Mouse (Mus musculus): ENCODE results near the gene Zcchc24. TPM values are rescaled to one million over a fixed set of nuclear protein-coding genes. Genes with fewer than 3 reads are reported as not detected.
A peak's percentile ranks its signal among the peaks of the same experiment; 100 is the strongest.

The Zcchc24 gene
- polyA plus RNA-seq, 1 experiment from 2014 or later: 38.0 TPM

DNA sequence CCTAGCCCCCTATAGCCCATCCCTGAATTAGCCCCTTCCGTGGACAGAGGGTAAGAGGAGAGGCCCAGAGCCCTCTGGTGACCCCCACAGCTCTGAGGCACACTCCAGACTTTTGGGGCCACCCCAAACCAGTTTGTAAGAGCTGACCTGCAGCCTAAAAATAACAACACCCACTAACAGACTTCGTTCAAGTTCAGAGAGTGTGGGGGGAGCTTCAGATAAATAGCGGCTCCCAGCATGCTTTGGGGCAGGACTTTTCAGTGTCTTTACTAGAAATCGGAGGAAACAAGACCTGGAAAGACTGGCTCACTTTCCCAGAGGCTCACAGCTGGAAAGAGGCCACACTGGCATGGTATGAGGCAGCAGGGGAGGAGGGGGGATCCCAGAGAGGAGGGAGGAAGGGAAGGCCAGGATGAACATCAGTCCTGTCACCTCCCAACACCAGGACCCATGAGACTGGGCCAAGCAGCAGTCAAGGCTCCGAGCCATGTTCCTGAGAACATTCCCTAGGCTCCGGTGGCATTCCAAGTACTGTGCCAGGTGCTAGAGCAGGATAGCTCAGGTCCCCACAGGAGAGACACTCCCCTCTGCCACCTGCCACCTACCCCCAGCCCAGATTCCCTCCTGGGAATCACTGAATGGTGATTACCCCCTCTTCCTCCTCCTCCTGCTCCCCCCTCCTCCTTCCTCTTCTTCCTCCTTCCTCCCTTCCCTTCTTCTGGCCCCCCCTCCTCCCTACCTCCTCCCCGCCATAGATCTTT, 20.7 kb downstream of the Zcchc24 start:
- Histone ChIP-seq H3K36me3 (ENCODE audit: inconsistent target) (peaks cover 35% of the 10 kb centered on the region; the same call in 1 of the 2 replicates), H3K27ac (peak overlapping the region; percentile 54), H3K79me2 (ENCODE audit: inconsistent target) (no peaks in the 10 kb centered on the region), H3K4me3 (ENCODE audit: inconsistent target) (no peak overlapping the region)
- WGBS (ENCODE audit: missing documents): 83% methylated on average over 6 of the region's 7 CpGs

DNA sequence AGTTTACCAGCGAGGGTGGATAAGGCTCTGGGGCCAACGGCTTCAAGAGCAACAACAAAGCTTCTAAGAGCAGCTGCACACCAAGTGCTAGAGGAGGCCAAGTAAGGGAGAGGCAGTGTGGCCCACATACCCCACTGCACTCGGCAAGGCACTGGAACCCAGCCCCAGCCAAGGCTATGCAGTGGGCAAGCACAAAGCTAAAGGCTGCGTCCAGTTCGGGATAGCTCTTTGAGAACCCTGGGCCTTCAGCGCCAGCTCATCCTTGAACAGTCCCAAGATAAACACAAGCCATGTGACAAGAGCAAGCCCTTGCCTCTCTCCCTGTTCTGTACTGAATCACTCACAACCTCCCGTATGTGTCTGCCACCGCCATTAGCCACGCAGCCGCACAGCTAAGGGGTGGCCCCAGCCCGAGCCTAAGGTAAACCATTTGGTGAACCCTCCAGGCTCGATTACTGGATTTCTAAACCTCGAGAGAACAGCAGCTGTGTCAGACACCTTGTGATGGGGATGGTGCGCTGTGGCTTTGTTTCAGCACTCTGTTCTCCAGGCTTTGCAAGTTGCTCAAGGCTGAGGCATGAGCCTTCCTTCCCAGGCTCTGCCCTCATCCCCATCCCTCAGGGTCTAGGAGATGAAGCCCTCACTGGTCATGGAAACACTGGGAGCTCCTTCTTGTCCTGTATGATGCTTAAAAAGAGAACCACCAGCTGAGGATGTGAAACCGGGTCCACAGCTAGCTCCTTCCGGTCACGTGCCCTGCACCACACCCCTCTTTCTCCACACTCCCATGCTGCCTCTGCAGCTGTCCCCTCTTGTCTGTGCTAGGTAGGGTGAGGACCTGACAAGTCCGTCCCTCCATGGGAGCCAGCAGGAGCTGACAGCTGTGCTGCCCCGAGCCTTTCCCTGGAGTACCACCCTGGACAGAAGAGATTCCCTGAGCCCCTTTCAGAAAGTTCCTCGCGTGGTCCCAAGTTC, 21.6 kb downstream of the Zcchc24 start:
- Histone ChIP-seq H3K79me2 (ENCODE audit: inconsistent target) (no peaks in the 10 kb centered on the region), H3K4me3 (ENCODE audit: inconsistent target) (no peak overlapping the region), H3K36me3 (ENCODE audit: inconsistent target) (peaks cover 31% of the 10 kb centered on the region; the same call in 1 of the 2 replicates), H3K27ac (peak overlapping the region; percentile 54)
- WGBS (ENCODE audit: missing documents): 70% methylated on average over 20 of the region's 21 CpGs

DNA sequence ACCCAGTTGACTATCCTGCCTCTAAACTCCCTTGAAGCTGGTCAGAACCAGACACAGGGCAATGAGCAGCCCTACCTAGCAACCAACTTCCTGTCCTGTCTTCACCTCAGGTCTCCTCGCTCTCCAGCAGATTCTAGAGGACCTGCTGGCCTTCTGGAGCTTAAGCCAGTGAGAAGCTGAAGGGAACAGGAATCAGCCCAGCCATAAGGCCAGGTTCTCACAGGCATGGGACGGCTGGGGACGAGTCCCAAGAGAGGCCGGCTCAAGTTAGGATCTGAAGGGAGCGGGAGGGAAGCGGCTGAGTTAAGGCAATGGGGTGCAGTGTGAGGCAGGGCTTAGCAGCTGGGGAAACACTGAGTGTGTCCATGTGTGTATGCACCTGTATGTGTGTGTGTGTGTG, 22.5 kb downstream of the Zcchc24 start:
- H3K4me3 ChIP-seq (ENCODE audit: inconsistent target): no peak overlapping the region
- no peaks in the 10 kb centered on the region for H3K79me2 ChIP-seq (ENCODE audit: inconsistent target)
- WGBS (ENCODE audit: missing documents): 96% methylated on average over 6 of the region's 6 CpGs
- peaks cover 23% of the 10 kb centered on the region; the same call in 1 of the 2 replicates for H3K36me3 ChIP-seq (ENCODE audit: inconsistent target)
- peak overlapping the region; percentile 54 for H3K27ac ChIP-seq

DNA sequence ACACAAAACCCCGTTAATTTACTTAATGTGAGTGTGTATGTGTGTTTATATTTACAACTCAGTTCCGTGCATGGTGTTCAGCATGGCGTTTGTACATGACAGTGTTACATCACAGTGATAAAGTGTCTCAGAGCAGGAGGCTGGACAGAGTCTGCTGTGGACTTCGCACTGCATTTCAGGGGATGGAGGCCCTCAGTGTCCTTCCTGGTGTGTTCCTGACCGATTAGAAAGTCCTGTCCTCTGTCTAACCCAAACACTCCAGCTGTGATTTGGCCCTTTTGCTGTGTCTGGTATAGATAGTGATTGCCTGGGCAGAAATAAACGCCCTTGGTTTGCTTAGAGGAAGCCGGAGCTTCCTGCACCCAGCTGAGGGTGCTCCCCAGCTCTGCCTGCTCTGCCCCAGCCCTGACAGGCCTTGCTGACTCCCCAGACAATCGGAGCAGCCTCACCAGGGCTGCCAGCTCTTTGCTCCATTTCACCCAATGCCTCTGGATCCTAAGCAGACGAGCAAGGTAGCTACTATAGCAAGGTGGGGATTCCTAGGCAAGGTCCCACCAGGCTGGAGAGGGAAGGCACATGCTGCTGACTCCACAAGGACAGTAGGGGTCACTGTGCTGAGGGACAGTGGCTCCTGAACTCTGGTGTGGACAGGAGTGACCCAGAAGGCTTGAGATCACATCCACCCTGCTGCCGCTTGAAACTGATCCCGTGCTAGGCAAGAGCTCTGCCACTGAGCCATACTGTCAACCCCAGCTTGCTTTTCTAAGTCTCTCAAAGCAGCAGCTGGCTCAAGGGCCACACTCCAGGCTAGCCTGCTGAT, 23.3 kb downstream of the Zcchc24 start:
- H3K36me3 ChIP-seq (ENCODE audit: inconsistent target): peaks cover 20% of the 10 kb centered on the region; the same call in 1 of the 2 replicates
- 39% methylated on average over 11 of the region's 11 CpGs for WGBS (ENCODE audit: missing documents)
- no peak overlapping the region for H3K4me3 ChIP-seq (ENCODE audit: inconsistent target)
- H3K27ac ChIP-seq: peak overlapping the region; percentile 54
- no peaks in the 10 kb centered on the region for H3K79me2 ChIP-seq (ENCODE audit: inconsistent target)

DNA sequence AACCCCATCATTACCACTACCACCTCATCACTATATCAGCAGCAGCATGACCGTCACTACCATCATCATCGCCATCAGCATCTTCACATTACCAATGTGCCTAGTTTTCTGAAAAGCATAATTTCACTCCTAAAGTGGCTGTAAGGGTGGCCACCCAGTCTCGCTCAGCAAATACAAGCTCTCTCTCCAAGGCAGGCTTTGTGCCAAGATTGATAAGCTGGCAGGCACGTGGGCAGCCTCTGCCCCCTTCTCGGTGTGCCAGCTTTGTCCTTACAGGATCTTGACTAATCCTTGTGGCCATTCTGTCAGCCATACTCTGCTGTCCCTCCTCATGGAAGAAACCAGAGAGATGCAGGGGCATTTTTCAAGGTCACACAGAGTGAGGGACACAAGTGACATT, 25.9 kb downstream of the Zcchc24 start:
- Histone ChIP-seq H3K4me3 (ENCODE audit: inconsistent target) (no peak overlapping the region), H3K79me2 (ENCODE audit: inconsistent target) (no peaks in the 10 kb centered on the region), H3K27ac (no peak overlapping the region), H3K36me3 (ENCODE audit: inconsistent target) (peaks cover 11% of the 10 kb centered on the region; the same call in 1 of the 2 replicates)
- 94% methylated on average over 5 of the region's 5 CpGs for WGBS (ENCODE audit: missing documents)

DNA sequence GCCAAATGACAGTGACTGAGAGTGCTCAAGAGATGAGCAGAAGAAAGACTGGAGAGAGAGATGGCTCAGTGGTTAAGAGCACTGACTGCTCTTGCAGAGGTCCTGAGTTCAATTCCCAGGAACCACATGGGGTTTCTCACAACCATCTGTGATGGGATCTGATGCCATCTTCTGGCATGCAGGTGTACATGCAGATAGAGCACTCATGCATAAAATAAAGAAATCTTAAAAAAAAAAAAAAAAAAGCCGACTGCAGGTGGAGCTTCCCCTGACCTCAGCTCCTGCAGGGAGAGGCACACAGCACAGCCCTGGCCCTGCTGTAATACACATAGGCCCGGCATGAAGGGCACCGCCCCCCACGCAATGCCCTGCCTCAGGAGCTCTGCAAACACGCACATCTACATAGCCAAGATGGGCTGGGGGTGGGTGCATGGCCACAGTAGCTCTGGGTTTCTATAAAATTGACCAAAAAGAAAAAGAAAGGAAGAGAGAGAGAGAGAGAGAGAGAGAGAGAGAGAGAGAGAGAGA, 26.9 kb downstream of the Zcchc24 start:
- Histone ChIP-seq H3K79me2 (ENCODE audit: inconsistent target) (no peaks in the 10 kb centered on the region), H3K4me3 (ENCODE audit: inconsistent target) (no peak overlapping the region), H3K27ac (no peak overlapping the region), H3K36me3 (ENCODE audit: inconsistent target) (peaks cover 11% of the 10 kb centered on the region; the same call in 1 of the 2 replicates)
- WGBS (ENCODE audit: missing documents): 46% methylated on average over 4 of the region's 5 CpGs

DNA sequence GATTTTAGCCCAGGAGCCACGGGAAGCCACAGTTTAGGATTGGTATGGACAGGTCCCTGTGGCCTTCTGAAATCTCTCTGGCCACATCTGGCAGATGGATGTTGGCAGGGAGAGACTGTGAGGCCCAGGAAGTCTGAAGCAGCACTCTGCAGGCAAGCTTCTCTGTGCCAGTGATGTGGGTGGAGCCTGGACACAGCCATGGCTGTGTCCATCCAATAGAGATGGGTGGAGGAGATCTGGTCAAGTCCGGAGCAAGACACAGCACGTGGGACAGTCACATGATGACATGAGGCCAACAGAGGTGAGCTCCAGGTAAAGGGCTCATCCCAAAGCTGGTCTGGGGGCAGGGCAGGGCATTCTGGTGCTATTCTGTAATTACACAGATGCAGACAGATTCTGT, 27.6 kb downstream of the Zcchc24 start:
- Histone ChIP-seq H3K79me2 (ENCODE audit: inconsistent target) (no peaks in the 10 kb centered on the region), H3K36me3 (ENCODE audit: inconsistent target) (peaks cover 11% of the 10 kb centered on the region; the same call in 1 of the 2 replicates), H3K27ac (no peak overlapping the region), H3K4me3 (ENCODE audit: inconsistent target) (no peak overlapping the region)
- WGBS (ENCODE audit: missing documents): 89% methylated on average over 3 of the region's 3 CpGs

DNA sequence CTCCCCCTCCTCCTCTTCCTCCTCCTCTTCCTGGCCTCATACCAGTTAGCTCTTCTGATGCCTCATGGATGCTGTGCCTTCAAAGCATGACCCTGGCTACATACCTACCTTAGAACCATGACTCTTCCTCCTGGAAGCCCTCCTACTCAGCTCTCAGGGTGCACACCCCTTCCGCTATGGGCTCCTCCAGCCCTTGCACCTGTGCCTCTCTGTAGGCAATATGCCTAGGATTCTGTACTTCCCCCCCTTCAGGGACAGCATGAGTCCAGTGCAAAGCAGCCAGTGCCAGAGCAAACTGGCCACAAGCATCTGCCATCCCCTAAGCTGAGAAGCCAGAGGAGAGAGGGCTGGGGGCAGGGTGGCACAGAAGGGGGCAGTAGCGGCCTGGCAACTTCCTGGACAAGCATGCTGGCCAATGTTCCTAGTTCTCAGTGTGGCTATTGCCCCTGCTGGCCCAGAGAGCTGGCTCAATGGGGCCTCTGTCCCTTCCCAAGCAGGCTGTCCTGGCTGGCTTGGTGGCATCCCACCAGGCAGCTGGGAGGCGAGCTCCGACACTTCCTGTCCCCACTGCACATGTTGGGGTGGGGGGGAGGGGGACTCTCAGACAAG, 28.8 kb downstream of the Zcchc24 start:
- H3K79me2 ChIP-seq (ENCODE audit: inconsistent target): no peaks in the 10 kb centered on the region
- WGBS (ENCODE audit: missing documents): 92% methylated on average over 4 of the region's 4 CpGs
- peaks cover 11% of the 10 kb centered on the region; the same call in 1 of the 2 replicates for H3K36me3 ChIP-seq (ENCODE audit: inconsistent target)
- no peak overlapping the region for H3K4me3 ChIP-seq (ENCODE audit: inconsistent target)
- no peak overlapping the region for H3K27ac ChIP-seq

DNA sequence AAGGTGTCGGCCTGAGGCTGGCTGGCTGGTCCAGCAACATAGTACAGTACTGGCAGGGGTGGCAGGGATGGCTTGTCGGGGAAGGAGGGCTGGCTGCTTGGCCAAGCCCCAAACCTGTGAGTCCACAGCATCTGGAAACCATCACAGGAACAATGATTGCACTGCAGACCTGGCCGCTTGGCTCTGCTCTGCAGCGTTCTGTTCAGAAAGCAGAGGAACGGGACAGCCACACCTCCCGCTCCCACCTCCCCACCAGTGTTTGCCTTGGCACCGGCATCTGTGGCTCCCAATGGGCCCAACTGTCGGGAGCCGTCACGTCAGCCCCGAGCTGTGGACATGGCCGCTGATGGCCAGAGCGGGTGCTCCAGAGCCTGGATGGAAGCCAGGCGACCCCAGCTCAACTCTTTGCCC, 30.2 kb downstream of the Zcchc24 start:
- WGBS (ENCODE audit: missing documents): 94% methylated on average over 14 of the region's 14 CpGs
- H3K36me3 ChIP-seq (ENCODE audit: inconsistent target): 0 out of 2 replicates have a peak, but pooled peaks cover 4% of the 10 kb centered on the region
- H3K27ac ChIP-seq: no peak overlapping the region
- H3K79me2 ChIP-seq (ENCODE audit: inconsistent target): no peaks in the 10 kb centered on the region
- H3K4me3 ChIP-seq (ENCODE audit: inconsistent target): no peak overlapping the region

DNA sequence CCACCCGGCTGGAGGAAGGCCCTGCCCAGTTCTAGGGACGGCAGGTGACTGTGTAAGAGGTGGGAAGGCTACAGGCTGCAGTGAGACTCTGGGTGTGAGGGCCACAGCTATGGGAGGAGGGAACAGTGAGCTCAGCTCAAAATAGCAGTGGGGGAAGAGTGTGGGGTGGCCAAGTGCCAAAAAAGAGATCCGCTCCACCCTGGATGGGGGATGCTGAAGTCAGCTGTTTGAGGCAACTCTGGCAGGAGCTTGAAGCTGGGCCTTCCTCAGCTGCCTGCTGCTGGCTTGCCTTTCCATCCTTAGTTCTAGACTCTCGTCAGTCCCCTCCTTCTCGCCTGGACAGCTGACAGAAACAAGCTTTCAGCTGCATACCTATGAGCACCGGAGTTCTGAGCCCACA, 32.2 kb downstream of the Zcchc24 start:
- Histone ChIP-seq H3K27ac (peak overlapping the region; percentile 83), H3K36me3 (ENCODE audit: inconsistent target) (no peaks in the 10 kb centered on the region), H3K79me2 (ENCODE audit: inconsistent target) (no peaks in the 10 kb centered on the region), H3K4me3 (ENCODE audit: inconsistent target) (no peak overlapping the region)
- 25% methylated on average over 6 of the region's 6 CpGs for WGBS (ENCODE audit: missing documents)

DNA sequence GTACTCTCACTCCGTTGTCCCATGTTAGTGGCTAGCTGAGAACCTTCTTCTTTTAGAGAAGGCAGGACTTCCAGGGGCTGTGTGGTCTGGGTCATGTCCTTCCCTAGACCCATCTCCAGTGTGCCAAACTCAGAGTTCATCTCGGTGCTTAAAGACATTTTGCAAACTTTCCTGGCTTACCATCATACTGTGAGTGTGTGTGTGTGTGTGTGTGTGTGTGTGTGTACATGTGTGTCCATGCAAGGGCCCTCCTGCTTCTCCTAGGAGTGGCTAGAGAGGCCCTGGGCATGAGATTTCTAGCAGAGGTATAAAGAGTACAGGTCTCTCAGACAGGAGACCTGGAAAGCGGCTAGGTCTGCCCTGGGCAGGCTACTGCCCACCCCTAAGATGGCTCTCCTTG, 32.7 kb downstream of the Zcchc24 start:
- no peaks in the 10 kb centered on the region for H3K79me2 ChIP-seq (ENCODE audit: inconsistent target)
- 58% methylated on average over 3 of the region's 3 CpGs for WGBS (ENCODE audit: missing documents)
- peak overlapping the region; percentile 83 for H3K27ac ChIP-seq
- H3K4me3 ChIP-seq (ENCODE audit: inconsistent target): no peak overlapping the region
- no peaks in the 10 kb centered on the region for H3K36me3 ChIP-seq (ENCODE audit: inconsistent target)

DNA sequence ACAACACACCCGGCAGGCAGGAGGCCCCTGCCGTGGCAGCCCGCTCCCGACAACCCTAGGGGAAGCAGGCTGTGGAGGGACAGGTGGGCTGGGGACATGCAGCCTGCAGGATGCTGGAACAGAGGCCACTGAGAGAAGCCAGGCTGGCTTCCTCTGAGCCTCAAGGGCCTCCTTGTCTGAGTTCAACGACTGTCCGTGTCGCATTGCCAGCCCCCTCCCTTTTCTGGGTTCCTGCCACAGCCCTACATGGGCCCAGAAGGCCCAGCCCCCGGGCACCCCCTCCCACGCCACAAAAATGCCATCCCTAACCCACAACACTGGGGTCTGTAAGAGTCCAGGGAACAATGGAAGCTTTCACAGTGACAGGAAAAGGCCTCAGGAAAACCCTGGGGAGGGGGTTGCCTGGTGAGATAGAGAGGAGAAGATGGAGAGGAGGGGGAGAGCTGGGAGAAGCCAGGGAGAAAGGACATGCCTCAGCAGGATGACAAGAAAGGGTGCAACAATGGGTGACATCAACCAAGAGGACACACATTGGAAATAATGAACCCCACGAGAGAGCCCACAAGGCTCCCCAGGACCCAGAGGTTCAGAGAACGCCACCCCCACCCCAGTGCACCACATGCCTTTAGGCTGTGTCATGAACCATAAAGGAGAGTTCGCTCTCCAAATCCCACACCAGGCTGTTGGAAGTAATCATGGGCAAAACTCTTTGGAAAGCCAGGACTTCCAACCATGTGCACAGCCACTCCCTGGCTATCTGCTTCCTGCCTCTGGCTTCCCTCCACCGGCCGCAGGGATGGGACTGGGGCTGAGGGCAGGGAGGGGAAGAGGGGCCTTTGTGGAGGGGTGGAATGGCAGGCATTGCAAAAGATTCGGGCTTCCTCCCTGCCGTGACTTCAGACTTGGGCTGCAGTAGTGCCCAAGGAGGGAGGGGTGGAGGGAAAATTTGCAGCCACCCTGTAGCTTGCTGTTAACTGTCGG, 33.8 kb downstream of the Zcchc24 start:
- H3K4me3 ChIP-seq (ENCODE audit: inconsistent target): no peak overlapping the region
- peak overlapping the region; percentile 83 for H3K27ac ChIP-seq
- H3K79me2 ChIP-seq (ENCODE audit: inconsistent target): no peaks in the 10 kb centered on the region
- H3K36me3 ChIP-seq (ENCODE audit: inconsistent target): no peaks in the 10 kb centered on the region
- WGBS (ENCODE audit: missing documents): 43% methylated on average over 17 of the region's 17 CpGs

DNA sequence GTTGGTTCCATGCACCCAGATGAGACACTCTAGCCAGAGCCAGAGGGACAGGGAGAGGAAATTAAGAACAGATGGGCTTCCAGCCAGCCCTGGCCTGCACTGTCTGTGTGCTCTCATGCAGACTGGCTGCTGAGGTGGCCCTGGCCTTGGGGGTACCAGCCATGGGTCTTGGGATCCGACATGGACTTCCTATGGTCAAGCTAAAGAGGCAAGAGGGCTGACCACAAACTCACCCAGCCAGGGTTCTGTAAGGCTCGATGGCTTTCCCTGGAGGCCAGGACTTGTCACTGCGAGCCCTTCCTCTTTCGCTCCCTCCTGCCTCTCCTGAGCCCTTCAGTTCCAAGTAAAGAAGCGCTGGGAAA, 41.7 kb downstream of the Zcchc24 start:
- Histone ChIP-seq H3K27ac (no peak overlapping the region), H3K4me3 (ENCODE audit: inconsistent target) (no peak overlapping the region), H3K36me3 (ENCODE audit: inconsistent target) (no peaks in the 10 kb centered on the region; the same call in 1 of the 2 replicates), H3K79me2 (ENCODE audit: inconsistent target) (no peaks in the 10 kb centered on the region)
- 53% methylated on average over 5 of the region's 5 CpGs for whole genome bisulfite sequencing (ENCODE audit: missing documents)

Data from macrophage (primary cell).